In genomic region chr16:10785371-10786231, GRCm38 (mm10) we compare ENCODE assay signal across 8 mouse cellular contexts. TPM values are rescaled to one million over a fixed set of nuclear protein-coding genes. Genes with fewer than 3 reads are reported as not detected.
A peak's percentile ranks its signal among the peaks of the same experiment; 100 is the strongest.
DNase-seq lines count a peak whose midpoint lies in the region; ATAC-seq and TF ChIP-seq lines count a peak whose summit lies in the region.

Socs1 (minus strand) TSS chr16:10785536.

- peaks cover 7% of the 10 kb centered on the region for H3K9me3 ChIP-seq in G1E (replicated peaks)
- no peaks in the 10 kb centered on the region for H3K9me3 ChIP-seq in forebrain, embryonic 15.5 days
- no peaks in the 10 kb centered on the region for H3K9me3 ChIP-seq in lung, embryonic 15.5 days

- peaks cover 38% of the 10 kb centered on the region for H3K36me3 ChIP-seq in G1E (replicated peaks)
- no peaks in the 10 kb centered on the region for H3K36me3 ChIP-seq in forebrain, embryonic 15.5 days
- H3K36me3 ChIP-seq in lung, embryonic 15.5 days: no peaks in the 10 kb centered on the region

- no peak for TF ChIP-seq CTCF in G1E (IDR thresholded peaks at IDR 0.05; ENCODE audit: low read depth, low read length)
- peak; percentile 19 for TF ChIP-seq CTCF in layer of hippocampus, adult 2 months (conservative IDR thresholded peaks at IDR 0.05)

- peak within 1 kb of the TSS; percentile 84 for H3K27ac ChIP-seq in forebrain, embryonic 15.5 days (replicated peaks)
- peak within 1 kb of the TSS; percentile 97 for H3K27ac ChIP-seq in layer of hippocampus, adult 2 months
- peak within 1 kb of the TSS; percentile 99 for H3K27ac ChIP-seq in lung, embryonic 15.5 days

- WGBS in forebrain, embryonic 15.5 days: under 1% methylated on average over 56 of the region's 59 CpGs
- under 1% methylated on average over 59 of the region's 59 CpGs for WGBS in lung, embryonic 15.5 days

- H3K4me1 ChIP-seq in G1E (ENCODE audit: insufficient read depth, low read depth, low read length): peaks cover 78% of the 10 kb centered on the region
- H3K4me1 ChIP-seq in forebrain, embryonic 15.5 days: peaks cover 19% of the 10 kb centered on the region
- H3K4me1 ChIP-seq in lung, embryonic 15.5 days: peaks cover 56% of the 10 kb centered on the region

- H3K27me3 ChIP-seq in G1E (ENCODE audit: insufficient read depth, low read length): peaks cover 16% of the 10 kb centered on the region
- peaks cover 15% of the 10 kb centered on the region; the same call in 1 of the 2 replicates for H3K27me3 ChIP-seq in forebrain, embryonic 15.5 days
- no peaks in the 10 kb centered on the region for H3K27me3 ChIP-seq in lung, embryonic 15.5 days

- peak; percentile 66 for ATAC-seq in G1E (ENCODE audit: extremely low read depth, insufficient number of reproducible peaks, low FRiP score, poor library complexity, severe bottlenecking)
- ATAC-seq in forebrain, embryonic 15.5 days (replicated peaks): peak; percentile 86
- peak; percentile 88 for ATAC-seq in lung, embryonic 15.5 days (ENCODE audit: borderline replicate concordance, extremely low read depth, low FRiP score, low TSS enrichment)

- peak within 1 kb of the TSS; percentile 63 for H3K9ac ChIP-seq in forebrain, embryonic 15.5 days (replicated peaks)
- H3K9ac ChIP-seq in lung, embryonic 15.5 days: peak within 1 kb of the TSS; percentile 82

- intact Hi-C loops in heart, postnatal 25 days (cut with DNase I): loop anchor here (1.0 to 5.0 kb wide), 4 partner anchors 61 to 215 kb away; no protein-coding TSS in a partner anchor

- DNase-seq in G1E (ENCODE audit: low spot score): peak; percentile 95
- DNase-seq in cerebellum, adult 11-12 months: peak; percentile 71
- peak; percentile 81 for DNase-seq in heart, postnatal 25 days (ENCODE audit: low spot score)
- DNase-seq in layer of hippocampus, adult 2 months (ENCODE audit: low spot score in 2 of 2): peak; percentile 69 to 72
- peak; percentile 87 for DNase-seq in ovary, adult 18-20 months (ENCODE audit: low spot score)
- peak; percentile 98 for DNase-seq in thymus, postnatal 0 days (ENCODE audit: low spot score)

- peak within 1 kb of the TSS; percentile 98 for H3K4me2 ChIP-seq in forebrain, embryonic 15.5 days (replicated peaks)
- peak within 1 kb of the TSS; percentile 98 for H3K4me2 ChIP-seq in lung, embryonic 15.5 days

- H3K4me3 ChIP-seq in G1E (ENCODE audit: low read depth, low read length): peak within 1 kb of the TSS; percentile 84
- peak within 1 kb of the TSS; percentile 75 for H3K4me3 ChIP-seq in forebrain, embryonic 15.5 days
- peak within 1 kb of the TSS; percentile 86 for H3K4me3 ChIP-seq in layer of hippocampus, adult 2 months
- peak within 1 kb of the TSS; percentile 62 for H3K4me3 ChIP-seq in lung, embryonic 15.5 days

RNA-seq across cellular contexts. Expression of gene Socs1, which starts in this region (rescaled TPM):
- total RNA-seq in G1E (2014; fragmentation: Nextera tagmentation): 1.6 and 1.7 TPM in 2 replicates
- 6.2 and 7.7 TPM in 2 replicates for total RNA-seq in G1E (2017)
- polyA plus RNA-seq in G1E (2012): 13.0 and 18.9 TPM in 2 replicates
- polyA plus RNA-seq in forebrain, embryonic 15.5 days (2015; fragmentation: Nextera tagmentation; extraction: Ambion mirVana): 1.7 and 2.1 TPM in 2 replicates
- under 1 TPM; 0.45 to 0.62 TPM for total RNA-seq in heart, postnatal 25 days (2021)
- under 1 TPM; 0.59 to 0.97 TPM for total RNA-seq in layer of hippocampus, adult 2 months (2021)
- 9.8 and 10.4 TPM in 2 replicates for polyA plus RNA-seq in lung, embryonic 15.5 days (2015; fragmentation: Nextera tagmentation; extraction: Ambion mirVana)
- polyA plus RNA-seq in thymus, postnatal 0 days (2015; fragmentation: Nextera tagmentation; extraction: Ambion mirVana): 146 and 184 TPM in 2 replicates

Comparison
In these comparisons a context has a peak if more than half of its experiments do, and no peak if none do; other contexts are left out.
1. Peak in every context shown above with its lines: DNase-seq, ATAC-seq, H3K4me3 ChIP-seq and H3K27ac ChIP-seq.
2. Peak in DNase-seq in heart, postnatal 25 days; RNA of the gene not detected or under 1 TPM.
3. Peak in DNase-seq, H3K4me3 ChIP-seq and H3K27ac ChIP-seq in layer of hippocampus, adult 2 months; RNA of the gene not detected or under 1 TPM.